Mouse (Mus musculus): ENCODE data around the gene Tph2.

DNA sequence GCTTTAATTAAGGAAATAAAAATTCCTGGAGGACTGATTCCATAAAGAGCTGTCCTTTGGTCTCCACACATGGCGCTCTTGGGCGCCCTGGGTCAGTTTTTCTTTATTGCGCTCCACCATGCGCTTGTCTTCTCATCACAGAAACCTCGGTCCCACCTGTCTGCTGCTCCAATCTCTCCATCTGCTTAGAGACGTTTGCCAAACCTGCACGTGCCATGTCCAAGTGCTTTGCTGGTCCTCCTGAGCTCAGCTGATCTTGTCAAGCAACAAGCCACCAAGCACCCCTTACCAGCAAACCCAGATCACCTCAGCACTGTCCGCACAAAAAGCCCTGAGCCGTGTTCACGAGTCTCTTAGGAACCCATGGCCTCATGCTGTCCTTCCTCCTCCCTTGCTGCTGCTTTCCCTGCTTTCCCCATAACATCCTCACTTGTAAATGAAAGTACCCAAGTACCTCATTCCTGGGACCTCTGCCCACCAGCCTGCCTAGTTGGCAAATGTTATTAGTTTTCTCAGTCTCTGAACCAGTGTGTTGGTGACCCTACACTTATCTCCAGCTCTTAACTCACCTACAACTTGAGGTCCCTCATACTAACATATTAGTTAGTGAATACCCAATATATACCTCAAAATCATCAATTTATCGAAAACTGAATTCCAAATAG, 28.2 kb upstream of the Tph2 start:
- no peak for TF ChIP-seq CTCF (IDR thresholded peaks at IDR 0.05; ENCODE audit: control insufficient read depth, insufficient read depth, low read length)
- TF ChIP-seq POLR2A (IDR thresholded peaks at IDR 0.05; ENCODE audit: borderline replicate concordance, control insufficient read depth, low read depth, low read length), result no peak
